Mouse (Mus musculus) right cerebral cortex, postnatal 36 days (tissue): ENCODE results near the gene Mamdc2.

Source experiments
- DNase-seq, 2 experiments: peaks; one replicate each; pipeline ENCODE4 v3.0.0; 2022; ENCODE audit warnings: low spot score in 2 of 2, mixed read lengths in 1 of 2

The Mamdc2 gene

GRCm38 (mm10) chr19:23357253-23357652 lies 91.0 kb downstream of the Mamdc2 start:
- no peak for DNase-seq

GRCm38 (mm10) chr19:23354738-23355137 lies 93.5 kb downstream of the Mamdc2 start:
- no peak for DNase-seq

- DNase-seq = no peak
Observed at GRCm38 (mm10) chr19:23353881-23354401, 94.3 kb downstream of the Mamdc2 start.

GRCm38 (mm10) chr19:23353161-23353560 lies 95.1 kb downstream of the Mamdc2 start:
- DNase-seq = no peak

GRCm38 (mm10) chr19:23351808-23352491 lies 96.3 kb downstream of the Mamdc2 start:
- no peak for DNase-seq

GRCm38 (mm10) chr19:23349930-23350329 lies 98.3 kb downstream of the Mamdc2 start:
- no peak for DNase-seq

GRCm38 (mm10) chr19:23342782-23343181 lies 105.5 kb downstream of the Mamdc2 start:
- no peak for DNase-seq

GRCm38 (mm10) chr19:23332883-23333282 lies 115.4 kb downstream of the Mamdc2 start:
- DNase-seq = no peak

GRCm38 (mm10) chr19:23330842-23331241 lies 117.4 kb downstream of the Mamdc2 start:
- DNase-seq = peak in 1 of 2 experiments; percentile 5

GRCm38 (mm10) chr19:23329346-23329745 lies 118.9 kb downstream of the Mamdc2 start:
- DNase-seq = no peak

- DNase-seq = peak in 1 of 2 experiments; percentile 6
Observed at GRCm38 (mm10) chr19:23327056-23327640, 121.1 kb downstream of the Mamdc2 start.

GRCm38 (mm10) chr19:23323107-23323506 lies 125.1 kb downstream of the Mamdc2 start:
- no peak for DNase-seq

- DNase-seq = no peak
Observed at GRCm38 (mm10) chr19:23317989-23318358, 130.3 kb downstream of the Mamdc2 start.

- DNase-seq = no peak
Observed at GRCm38 (mm10) chr19:23317295-23317988, 130.8 kb downstream of the Mamdc2 start.

GRCm38 (mm10) chr19:23316851-23317250 lies 131.4 kb downstream of the Mamdc2 start:
- no peak for DNase-seq

GRCm38 (mm10) chr19:23309979-23310378 lies 138.3 kb downstream of the Mamdc2 start:
- no peak for DNase-seq

- no peak for DNase-seq
Observed at GRCm38 (mm10) chr19:23306671-23307070, 141.6 kb downstream of the Mamdc2 start.

GRCm38 (mm10) chr19:23299987-23300386 lies 148.3 kb downstream of the Mamdc2 start:
- peak in 1 of 2 experiments; percentile 19 for DNase-seq

- DNase-seq = no peak
Observed at GRCm38 (mm10) chr19:23298917-23299316, 149.3 kb downstream of the Mamdc2 start.

GRCm38 (mm10) chr19:23297191-23297590 lies 151.1 kb downstream of the Mamdc2 start:
- no peak for DNase-seq

- DNase-seq = no peak
Observed at GRCm38 (mm10) chr19:23289251-23289650, 159.0 kb downstream of the Mamdc2 start.

GRCm38 (mm10) chr19:23281911-23282660 lies 166.2 kb downstream of the Mamdc2 start:
- no peak for DNase-seq
